Comparison of ENCODE assay signal across 8 mouse cellular contexts in the genomic region with DNA sequence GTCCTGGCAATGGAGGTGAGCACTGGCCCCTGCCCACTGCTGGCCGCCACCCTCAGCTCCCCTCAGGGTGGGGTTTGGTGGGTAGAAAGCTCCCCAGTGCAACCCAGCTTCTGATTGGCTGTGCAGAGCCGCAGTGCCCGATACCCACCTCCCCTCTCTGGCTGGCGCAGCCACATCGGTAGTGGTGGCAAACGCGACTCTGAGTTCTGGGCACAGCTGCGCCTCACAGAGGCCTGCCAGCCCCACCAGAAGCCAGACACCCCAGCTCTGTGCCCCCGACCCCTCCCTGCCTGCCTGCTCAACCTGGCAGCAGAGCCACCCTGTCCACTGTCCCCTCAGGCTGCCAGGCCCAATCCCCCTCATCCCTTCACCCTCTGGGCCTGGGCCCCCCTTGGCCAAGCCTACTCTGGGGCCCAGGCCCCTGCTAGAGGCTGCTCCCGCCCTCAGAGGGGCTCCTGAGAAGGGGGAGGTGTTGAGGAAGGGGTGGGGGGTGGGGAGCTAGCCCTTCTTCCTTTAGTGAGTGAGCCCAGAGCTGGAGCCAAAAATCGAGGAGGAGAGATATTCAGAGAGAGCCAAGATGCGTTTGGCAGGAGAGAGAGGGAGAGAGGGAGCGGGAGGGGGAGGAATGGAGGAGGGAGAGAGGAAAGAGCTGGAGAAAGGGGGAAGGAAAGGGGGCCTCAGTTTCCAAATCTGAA. TPM values are rescaled to one million over a fixed set of nuclear protein-coding genes. Genes with fewer than 3 reads are reported as not detected.
DNase-seq lines count a peak whose midpoint lies in the region; ATAC-seq and TF ChIP-seq lines count a peak whose summit lies in the region.

No protein-coding gene starts in this region.

- peak; percentile 42; the same call in 1 of the 2 replicates for ATAC-seq in midbrain, embryonic 12.5 days (ENCODE audit: low FRiP score, low read depth)
- no peak for ATAC-seq in midbrain, embryonic 11.5 days (ENCODE audit: low FRiP score)
- ATAC-seq in heart, embryonic 16.5 days (replicated peaks; ENCODE audit: extremely low read depth, insufficient read depth, low FRiP score) = peak; percentile 59
- ATAC-seq in limb, embryonic 13.5 days (ENCODE audit: low FRiP score, low read depth) = peak; percentile 46; the same call in 1 of the 2 replicates

- H3K27me3 ChIP-seq in midbrain, embryonic 12.5 days = peaks cover 99% of the 10 kb centered on the region
- H3K27me3 ChIP-seq in midbrain, embryonic 11.5 days (ENCODE audit: control insufficient read depth, insufficient read depth, low read length) = peaks cover 90% of the 10 kb centered on the region
- H3K27me3 ChIP-seq in heart, embryonic 16.5 days (ENCODE audit: control insufficient read depth, insufficient read depth, low read length) = peaks cover 17% of the 10 kb centered on the region
- peaks cover 67% of the 10 kb centered on the region for H3K27me3 ChIP-seq in limb, embryonic 13.5 days
- H3K27me3 ChIP-seq in kidney, adult 2 months (replicated peaks; ENCODE audit: control insufficient read depth, insufficient read depth, low read length) = no peaks in the 10 kb centered on the region

- TF ChIP-seq CTCF in cortical plate, adult 2 months (IDR thresholded peaks at IDR 0.05; ENCODE audit: extremely low read depth, insufficient read depth, low read length) = no peak
- TF ChIP-seq CTCF in kidney, adult 2 months (conservative IDR thresholded peaks at IDR 0.05; ENCODE audit: insufficient read depth, insufficient read length, low read depth, low read length) = no peak

- TF ChIP-seq POLR2A in cortical plate, adult 2 months (IDR thresholded peaks at IDR 0.05; ENCODE audit: extremely low read depth, insufficient read depth, low read length) = peak; percentile 36; the same call in 1 of the 2 replicates
- no peak for TF ChIP-seq POLR2A in kidney, adult 2 months (IDR thresholded peaks at IDR 0.05; ENCODE audit: low read depth, low read length)

- no peaks in the 10 kb centered on the region for H3K36me3 ChIP-seq in midbrain, embryonic 12.5 days
- H3K36me3 ChIP-seq in midbrain, embryonic 11.5 days (ENCODE audit: control insufficient read depth, insufficient read depth, low read length) = no peaks in the 10 kb centered on the region
- no peaks in the 10 kb centered on the region for H3K36me3 ChIP-seq in heart, embryonic 16.5 days (ENCODE audit: control insufficient read depth, insufficient read depth)
- H3K36me3 ChIP-seq in limb, embryonic 13.5 days = peaks cover 26% of the 10 kb centered on the region
- H3K36me3 ChIP-seq in kidney, adult 2 months (ENCODE audit: control insufficient read depth, insufficient read depth, low read length) = no peaks in the 10 kb centered on the region

- H3K27ac ChIP-seq in midbrain, embryonic 12.5 days (replicated peaks) = no peak overlapping the region
- no peak overlapping the region for H3K27ac ChIP-seq in midbrain, embryonic 11.5 days (ENCODE audit: low read depth, low read length)
- peak overlapping the region; percentile 95 for H3K27ac ChIP-seq in cortical plate, adult 2 months (ENCODE audit: insufficient read depth, low read length)
- peak overlapping the region; percentile 71 for H3K27ac ChIP-seq in heart, embryonic 16.5 days (ENCODE audit: low read length)
- peak overlapping the region; percentile 66 for H3K27ac ChIP-seq in limb, embryonic 13.5 days
- no peak overlapping the region for H3K27ac ChIP-seq in kidney, adult 2 months (ENCODE audit: insufficient read depth, low read depth, low read length)

- H3K4me1 ChIP-seq in midbrain, embryonic 12.5 days = peaks cover 21% of the 10 kb centered on the region
- H3K4me1 ChIP-seq in midbrain, embryonic 11.5 days (ENCODE audit: control insufficient read depth, insufficient read depth, low read length) = peaks cover 2% of the 10 kb centered on the region; the same call in 1 of the 2 replicates
- peaks cover 23% of the 10 kb centered on the region for H3K4me1 ChIP-seq in cortical plate, adult 2 months (ENCODE audit: control insufficient read depth, insufficient read depth, low read length)
- H3K4me1 ChIP-seq in heart, embryonic 16.5 days (ENCODE audit: control insufficient read depth, insufficient read depth, low read length) = peaks cover 38% of the 10 kb centered on the region
- peaks cover 98% of the 10 kb centered on the region for H3K4me1 ChIP-seq in limb, embryonic 13.5 days
- H3K4me1 ChIP-seq in kidney, adult 2 months (ENCODE audit: control insufficient read depth, insufficient read depth, low read length) = peaks cover 10% of the 10 kb centered on the region

- WGBS in midbrain, embryonic 12.5 days = 56% methylated on average over 13 of the region's 13 CpGs
- 62% methylated on average over 13 of the region's 13 CpGs for WGBS in midbrain, embryonic 11.5 days
- WGBS in heart, embryonic 16.5 days = 56% methylated on average over 13 of the region's 13 CpGs
- WGBS in limb, embryonic 13.5 days = 54% methylated on average over 13 of the region's 13 CpGs
- WGBS in kidney, adult 2 months = 77% methylated on average over 13 of the region's 13 CpGs

- 0 out of 2 replicates have a peak overlapping the region, but pooled peaks have one; percentile 11 for H3K9ac ChIP-seq in midbrain, embryonic 12.5 days (replicated peaks)
- H3K9ac ChIP-seq in midbrain, embryonic 11.5 days (ENCODE audit: low read length) = no peak overlapping the region; the same call in 1 of the 2 replicates
- H3K9ac ChIP-seq in heart, embryonic 16.5 days (ENCODE audit: low read length) = peak overlapping the region; percentile 31
- H3K9ac ChIP-seq in limb, embryonic 13.5 days = peak overlapping the region; percentile 62

- H3K4me2 ChIP-seq in midbrain, embryonic 12.5 days (replicated peaks) = 0 out of 2 replicates have a peak overlapping the region, but pooled peaks have one; percentile 2
- H3K4me2 ChIP-seq in midbrain, embryonic 11.5 days = no peak overlapping the region
- peak overlapping the region; percentile 40 for H3K4me2 ChIP-seq in heart, embryonic 16.5 days (ENCODE audit: low read depth, low read length)
- peak overlapping the region; percentile 48 for H3K4me2 ChIP-seq in limb, embryonic 13.5 days (replicated peaks)

- no peak for DNase-seq in midbrain, embryonic 11.5 days (ENCODE audit: low spot score, missing footprints)
- no peak for DNase-seq in yolk sac, embryonic 10.5 days (ENCODE audit: low spot score)
- no peak for DNase-seq in embryo, embryonic 10.5 days (ENCODE audit: low spot score)
- DNase-seq in kidney, adult 2 months = no peak

- H3K4me3 ChIP-seq in midbrain, embryonic 12.5 days = no peak overlapping the region
- no peak overlapping the region for H3K4me3 ChIP-seq in midbrain, embryonic 11.5 days (ENCODE audit: low read depth, low read length)
- 0 out of 2 replicates have a peak overlapping the region, but pooled peaks have one; percentile 3 for H3K4me3 ChIP-seq in cortical plate, adult 2 months (ENCODE audit: insufficient read depth, low read length)
- H3K4me3 ChIP-seq in heart, embryonic 16.5 days (ENCODE audit: low read length) = no peak overlapping the region
- peak overlapping the region; percentile 9 for H3K4me3 ChIP-seq in limb, embryonic 13.5 days
- no peak overlapping the region for H3K4me3 ChIP-seq in kidney, adult 2 months (ENCODE audit: insufficient read depth, low read depth, low read length)

- no peaks in the 10 kb centered on the region for H3K9me3 ChIP-seq in midbrain, embryonic 12.5 days
- no peaks in the 10 kb centered on the region for H3K9me3 ChIP-seq in midbrain, embryonic 11.5 days (ENCODE audit: control insufficient read depth, low read length)
- H3K9me3 ChIP-seq in heart, embryonic 16.5 days (replicated peaks; ENCODE audit: control insufficient read depth, low read length) = no peaks in the 10 kb centered on the region
- no peaks in the 10 kb centered on the region for H3K9me3 ChIP-seq in limb, embryonic 13.5 days

RNA-seq across cellular contexts. Expression of gene Nfix, which starts 6.2 kb away (rescaled TPM):
- 6.6 and 8.5 TPM in 2 replicates for polyA plus RNA-seq in midbrain, embryonic 12.5 days (2016; fragmentation: Nextera tagmentation; extraction: Ambion mirVana)
- 2.2 and 2.5 TPM in 2 replicates for polyA plus RNA-seq in midbrain, embryonic 11.5 days (2014; fragmentation: Nextera tagmentation; extraction: Ambion mirVana)
- polyA plus RNA-seq in cortical plate, adult 2 months (2012; rRNA removed) = 82.8 and 89.1 TPM in 2 replicates
- polyA plus RNA-seq in heart, embryonic 16.5 days (2015; fragmentation: Nextera tagmentation; extraction: Ambion mirVana) = 12.7 and 15.9 TPM in 2 replicates
- 46.9 and 48.0 TPM in 2 replicates for polyA plus RNA-seq in limb, embryonic 13.5 days (2015; fragmentation: Nextera tagmentation; extraction: Ambion mirVana)
- polyA plus RNA-seq in kidney, adult 2 months (2012; rRNA removed) = 17.7 and 22.1 TPM in 2 replicates

RNA-seq across cellular contexts. Expression of gene Dand5, which starts 28.7 kb away (rescaled TPM):
- polyA plus RNA-seq in midbrain, embryonic 12.5 days (2016; fragmentation: Nextera tagmentation; extraction: Ambion mirVana) = 5.0 and 6.1 TPM in 2 replicates
- 3.9 and 4.6 TPM in 2 replicates for polyA plus RNA-seq in midbrain, embryonic 11.5 days (2014; fragmentation: Nextera tagmentation; extraction: Ambion mirVana)
- 14.9 and 16.0 TPM in 2 replicates for polyA plus RNA-seq in cortical plate, adult 2 months (2012; rRNA removed)
- 6.6 and 6.8 TPM in 2 replicates for polyA plus RNA-seq in heart, embryonic 16.5 days (2015; fragmentation: Nextera tagmentation; extraction: Ambion mirVana)
- 6.3 TPM in 2 replicates for polyA plus RNA-seq in limb, embryonic 13.5 days (2015; fragmentation: Nextera tagmentation; extraction: Ambion mirVana)
- 4.4 and 4.5 TPM in 2 replicates for polyA plus RNA-seq in kidney, adult 2 months (2012; rRNA removed)

RNA-seq across cellular contexts. Expression of gene Gadd45gip1, which starts 37.4 kb away (rescaled TPM):
- 36.1 and 36.6 TPM in 2 replicates for polyA plus RNA-seq in midbrain, embryonic 12.5 days (2016; fragmentation: Nextera tagmentation; extraction: Ambion mirVana)
- 37.3 and 37.8 TPM in 2 replicates for polyA plus RNA-seq in midbrain, embryonic 11.5 days (2014; fragmentation: Nextera tagmentation; extraction: Ambion mirVana)
- polyA plus RNA-seq in cortical plate, adult 2 months (2012; rRNA removed) = 26.0 and 31.2 TPM in 2 replicates
- 47.7 and 48.3 TPM in 2 replicates for polyA plus RNA-seq in heart, embryonic 16.5 days (2015; fragmentation: Nextera tagmentation; extraction: Ambion mirVana)
- polyA plus RNA-seq in limb, embryonic 13.5 days (2015; fragmentation: Nextera tagmentation; extraction: Ambion mirVana) = 48.1 and 48.4 TPM in 2 replicates
- polyA plus RNA-seq in kidney, adult 2 months (2012; rRNA removed) = 24.2 and 41.0 TPM in 2 replicates

RNA-seq across cellular contexts. Expression of gene Rad23a, which starts 46.5 kb away (rescaled TPM):
- polyA plus RNA-seq in midbrain, embryonic 12.5 days (2016; fragmentation: Nextera tagmentation; extraction: Ambion mirVana) = 104 and 110 TPM in 2 replicates
- 87.7 and 100 TPM in 2 replicates for polyA plus RNA-seq in midbrain, embryonic 11.5 days (2014; fragmentation: Nextera tagmentation; extraction: Ambion mirVana)
- polyA plus RNA-seq in cortical plate, adult 2 months (2012; rRNA removed) = 84.7 and 85.9 TPM in 2 replicates
- 128 and 131 TPM in 2 replicates for polyA plus RNA-seq in heart, embryonic 16.5 days (2015; fragmentation: Nextera tagmentation; extraction: Ambion mirVana)
- polyA plus RNA-seq in limb, embryonic 13.5 days (2015; fragmentation: Nextera tagmentation; extraction: Ambion mirVana) = 106 TPM in 2 replicates
- 73.0 TPM in 2 replicates for polyA plus RNA-seq in kidney, adult 2 months (2012; rRNA removed)

RNA-seq across cellular contexts. Expression of gene Calr, which starts 52.8 kb away (rescaled TPM):
- polyA plus RNA-seq in midbrain, embryonic 12.5 days (2016; fragmentation: Nextera tagmentation; extraction: Ambion mirVana) = 640 and 681 TPM in 2 replicates
- 708 and 747 TPM in 2 replicates for polyA plus RNA-seq in midbrain, embryonic 11.5 days (2014; fragmentation: Nextera tagmentation; extraction: Ambion mirVana)
- polyA plus RNA-seq in cortical plate, adult 2 months (2012; rRNA removed) = 437 and 467 TPM in 2 replicates
- polyA plus RNA-seq in heart, embryonic 16.5 days (2015; fragmentation: Nextera tagmentation; extraction: Ambion mirVana) = 630 and 641 TPM in 2 replicates
- polyA plus RNA-seq in limb, embryonic 13.5 days (2015; fragmentation: Nextera tagmentation; extraction: Ambion mirVana) = 943 and 1,018 TPM in 2 replicates
- polyA plus RNA-seq in kidney, adult 2 months (2012; rRNA removed) = 316 and 337 TPM in 2 replicates

Comparison
In these comparisons a context has a peak if more than half of its experiments do, and no peak if none do; other contexts are left out.
1. H3K27ac ChIP-seq: peak in cortical plate, adult 2 months (single experiment), heart, embryonic 16.5 days (single experiment) and limb, embryonic 13.5 days (single experiment); none in midbrain, embryonic 12.5 days (single experiment), midbrain, embryonic 11.5 days (single experiment) and kidney, adult 2 months (single experiment).
2. H3K4me3 ChIP-seq: peak in cortical plate, adult 2 months (single experiment) and limb, embryonic 13.5 days (single experiment); none in midbrain, embryonic 12.5 days (single experiment), midbrain, embryonic 11.5 days (single experiment), heart, embryonic 16.5 days (single experiment) and kidney, adult 2 months (single experiment).